Mouse (Mus musculus): ENCODE measurements at regions not wholly inside any gene's neighbourhood (a gene's known extent, or its start where the extent isn't known, plus 50 kb on each side); places are given as distances from the start of the nearest gene placed in this dataset.

DNA sequence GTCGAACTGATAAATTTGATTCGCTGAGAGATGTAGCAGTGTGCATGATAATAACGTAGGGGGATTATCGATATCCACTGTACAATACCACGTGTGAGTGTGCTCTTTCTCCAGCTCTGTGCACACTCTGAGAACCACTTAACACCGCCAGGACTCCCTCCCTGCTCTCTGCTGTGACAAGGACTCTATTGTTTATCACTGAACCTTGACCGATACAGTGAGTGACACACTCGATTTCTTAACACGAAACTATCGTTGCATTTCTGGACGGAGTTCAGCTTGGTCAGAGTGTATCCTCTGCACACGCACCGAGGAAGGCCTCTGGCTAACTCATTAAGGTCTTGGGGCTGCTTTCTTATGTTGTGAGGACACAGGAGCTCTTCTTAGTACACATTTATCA is 190.7 kb downstream of the Gadd45g start:
- H3K27me3 ChIP-seq (ENCODE audit: control insufficient read depth, insufficient read depth, low read length), result no peaks in the 10 kb centered on the region
- H3K36me3 ChIP-seq (ENCODE audit: control insufficient read depth, insufficient read depth, low read length), result no peaks in the 10 kb centered on the region
- 87% methylated on average over 13 of the region's 13 CpGs for whole genome bisulfite sequencing
- TF ChIP-seq CTCF (IDR thresholded peaks at IDR 0.05; ENCODE audit: extremely low read depth, insufficient read depth, insufficient read length, insufficient replicate concordance) (no peak), POLR2A (IDR thresholded peaks at IDR 0.05; ENCODE audit: low read depth, low read length) (no peak)
- no peak for DNase-seq (ENCODE audit: low read depth in 1 of 2, low spot score in 2 of 2)
- H3K27ac ChIP-seq (ENCODE audit: insufficient read depth, low read length), result no peak overlapping the region
- H3K4me3 ChIP-seq (ENCODE audit: extremely low read depth, insufficient read depth, insufficient read length), result no peak overlapping the region
- peaks cover 17% of the 10 kb centered on the region; the same call in 1 of the 2 replicates for H3K4me1 ChIP-seq (ENCODE audit: control insufficient read depth, insufficient read depth, insufficient read length)

DNA sequence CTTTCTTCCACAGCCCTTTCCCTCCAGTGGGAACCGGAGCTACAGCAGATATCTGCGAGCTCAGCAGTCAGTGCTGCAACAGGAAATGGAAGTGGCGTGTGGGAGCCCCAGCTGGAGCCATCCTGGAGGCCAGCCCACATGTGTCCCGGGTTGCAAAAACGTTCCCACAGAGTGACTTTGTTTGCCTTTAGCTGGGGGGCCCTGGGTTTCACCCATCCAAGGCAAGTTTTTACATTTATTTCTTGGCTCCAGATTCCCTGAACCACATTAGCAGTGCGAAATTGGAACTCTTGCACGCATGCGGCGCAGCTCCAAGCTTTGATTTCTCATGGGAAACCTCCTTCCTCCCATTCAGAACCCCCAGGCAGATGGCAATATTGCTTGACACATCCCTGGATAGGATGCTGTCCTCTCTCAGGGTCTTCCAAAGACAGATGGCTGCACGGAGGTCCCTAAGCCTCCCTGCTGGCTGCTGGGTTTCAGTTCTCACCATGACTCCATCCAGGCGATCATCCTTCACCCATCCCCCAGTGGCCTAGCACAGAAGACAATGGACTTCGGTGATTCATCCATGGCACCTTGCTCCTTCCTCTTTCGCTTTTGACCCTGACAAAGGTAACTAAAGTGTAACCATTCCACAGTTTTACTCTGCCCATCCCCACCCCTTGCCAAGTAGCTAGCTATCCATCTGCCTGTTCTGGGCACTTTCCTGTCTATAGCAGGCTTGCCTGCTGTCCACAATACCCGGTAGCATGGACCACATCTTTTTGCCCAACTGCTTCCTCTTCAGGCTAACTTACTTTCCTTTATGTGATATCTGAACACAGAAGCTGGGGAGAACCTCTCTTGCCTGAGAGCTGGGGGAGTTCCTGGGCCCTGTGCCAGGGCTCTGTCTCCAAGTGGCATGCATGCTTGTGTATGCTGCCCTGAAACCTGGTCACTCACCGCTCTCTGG is 195.3 kb downstream of the Gadd45g start:
- no peak for DNase-seq (ENCODE audit: low read depth in 1 of 2, low spot score in 2 of 2)
- 40% methylated on average over 15 of the region's 15 CpGs for WGBS
- H3K27ac ChIP-seq (ENCODE audit: insufficient read depth, low read length), result no peak overlapping the region
- H3K27me3 ChIP-seq (ENCODE audit: control insufficient read depth, insufficient read depth, low read length), result no peaks in the 10 kb centered on the region
- no peaks in the 10 kb centered on the region for H3K36me3 ChIP-seq (ENCODE audit: control insufficient read depth, insufficient read depth, low read length)
- H3K4me1 ChIP-seq (ENCODE audit: control insufficient read depth, insufficient read depth, insufficient read length), result peaks cover 3% of the 10 kb centered on the region; the same call in 1 of the 2 replicates
- H3K4me3 ChIP-seq (ENCODE audit: extremely low read depth, insufficient read depth, insufficient read length), result no peak overlapping the region
- TF ChIP-seq POLR2A (IDR thresholded peaks at IDR 0.05; ENCODE audit: low read depth, low read length) (no peak), CTCF (IDR thresholded peaks at IDR 0.05; ENCODE audit: extremely low read depth, insufficient read depth, insufficient read length, insufficient replicate concordance) (no peak)

DNA sequence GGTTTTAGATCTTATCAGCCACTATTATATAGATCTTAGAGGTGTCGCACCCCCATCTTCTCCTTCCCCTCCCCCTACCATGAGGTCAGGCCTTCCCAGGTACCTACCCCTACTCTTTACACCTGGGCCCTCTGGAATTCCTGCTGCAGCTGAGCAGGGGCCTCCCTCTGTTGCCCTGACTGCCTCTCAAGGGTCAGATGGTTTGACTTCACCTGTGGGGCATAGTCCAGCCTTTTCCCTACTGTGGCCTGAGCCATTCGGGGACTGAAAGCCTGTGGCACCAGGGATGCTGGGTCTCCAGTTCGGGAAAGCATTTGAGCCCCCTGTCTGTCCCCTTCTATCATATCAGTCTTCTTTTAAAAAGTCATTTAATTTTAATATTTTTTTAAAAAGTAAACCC is 196.4 kb downstream of the Gadd45g start:
- TF ChIP-seq CTCF (IDR thresholded peaks at IDR 0.05; ENCODE audit: extremely low read depth, insufficient read depth, insufficient read length, insufficient replicate concordance) (no peak), POLR2A (IDR thresholded peaks at IDR 0.05; ENCODE audit: low read depth, low read length) (no peak)
- no peak for DNase-seq (ENCODE audit: low read depth in 1 of 2, low spot score in 2 of 2)
- Histone ChIP-seq H3K4me3 (ENCODE audit: extremely low read depth, insufficient read depth, insufficient read length) (no peak overlapping the region), H3K27me3 (ENCODE audit: control insufficient read depth, insufficient read depth, low read length) (no peaks in the 10 kb centered on the region), H3K4me1 (ENCODE audit: control insufficient read depth, insufficient read depth, insufficient read length) (peaks cover 3% of the 10 kb centered on the region; the same call in 1 of the 2 replicates), H3K36me3 (ENCODE audit: control insufficient read depth, insufficient read depth, low read length) (no peaks in the 10 kb centered on the region), H3K27ac (ENCODE audit: insufficient read depth, low read length) (no peak overlapping the region)
- WGBS, result 89% methylated on average over 3 of the region's 3 CpGs

DNA sequence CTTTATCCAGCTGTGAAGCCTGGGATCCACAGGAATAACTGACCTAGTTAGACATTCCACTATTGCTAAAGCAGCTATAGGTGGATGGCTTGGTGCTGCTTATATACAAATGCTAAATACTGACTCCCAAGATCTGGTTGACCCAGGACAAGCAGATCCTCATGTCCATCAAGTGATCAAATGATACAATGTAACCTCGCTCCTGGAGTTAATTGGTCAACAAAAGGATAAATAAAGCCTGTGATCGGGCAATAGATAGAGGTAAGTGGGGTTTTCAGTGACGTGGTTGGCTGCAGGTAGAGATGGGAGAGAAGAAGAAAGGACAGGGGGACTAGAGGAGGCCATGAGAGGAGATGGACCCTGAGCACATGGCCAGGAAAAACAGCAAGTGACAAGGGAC is 197.4 kb downstream of the Gadd45g start:
- H3K36me3 ChIP-seq (ENCODE audit: control insufficient read depth, insufficient read depth, low read length), result no peaks in the 10 kb centered on the region
- H3K27me3 ChIP-seq (ENCODE audit: control insufficient read depth, insufficient read depth, low read length), result no peaks in the 10 kb centered on the region
- no peak overlapping the region for H3K27ac ChIP-seq (ENCODE audit: insufficient read depth, low read length)
- TF ChIP-seq CTCF (IDR thresholded peaks at IDR 0.05; ENCODE audit: extremely low read depth, insufficient read depth, insufficient read length, insufficient replicate concordance) (no peak), POLR2A (IDR thresholded peaks at IDR 0.05; ENCODE audit: low read depth, low read length) (no peak)
- 94% methylated on average over 3 of the region's 3 CpGs for WGBS
- peaks cover 3% of the 10 kb centered on the region; the same call in 1 of the 2 replicates for H3K4me1 ChIP-seq (ENCODE audit: control insufficient read depth, insufficient read depth, insufficient read length)
- DNase-seq (ENCODE audit: low read depth in 1 of 2, low spot score in 2 of 2), result no peak
- no peak overlapping the region for H3K4me3 ChIP-seq (ENCODE audit: extremely low read depth, insufficient read depth, insufficient read length)

DNA sequence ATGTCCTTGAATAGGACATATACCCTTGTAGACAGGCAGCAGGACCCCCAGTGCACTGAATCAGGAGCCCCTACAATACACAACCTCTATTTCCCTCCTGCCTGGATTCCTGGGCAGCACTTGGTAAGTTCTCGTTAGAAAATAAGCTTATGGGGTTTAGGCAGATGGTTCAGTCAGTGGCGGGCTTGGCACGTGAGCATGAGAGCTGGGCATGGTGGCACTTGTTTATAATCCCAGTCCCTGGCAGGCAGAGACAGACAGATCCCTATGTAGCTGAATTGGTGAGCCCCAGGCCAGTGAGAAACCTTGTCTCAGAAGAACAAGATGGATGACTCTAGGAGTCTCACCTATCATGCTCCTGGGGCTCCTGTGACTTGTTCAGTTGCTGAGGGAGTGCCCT is 198.9 kb downstream of the Gadd45g start:
- TF ChIP-seq POLR2A (IDR thresholded peaks at IDR 0.05; ENCODE audit: low read depth, low read length) (no peak), CTCF (IDR thresholded peaks at IDR 0.05; ENCODE audit: extremely low read depth, insufficient read depth, insufficient read length, insufficient replicate concordance) (no peak)
- Histone ChIP-seq H3K27ac (ENCODE audit: insufficient read depth, low read length) (no peak overlapping the region), H3K4me3 (ENCODE audit: extremely low read depth, insufficient read depth, insufficient read length) (no peak overlapping the region), H3K4me1 (ENCODE audit: control insufficient read depth, insufficient read depth, insufficient read length) (peaks cover 3% of the 10 kb centered on the region; the same call in 1 of the 2 replicates), H3K36me3 (ENCODE audit: control insufficient read depth, insufficient read depth, low read length) (no peaks in the 10 kb centered on the region), H3K27me3 (ENCODE audit: control insufficient read depth, insufficient read depth, low read length) (no peaks in the 10 kb centered on the region)
- DNase-seq (ENCODE audit: low read depth in 1 of 2, low spot score in 2 of 2), result no peak
- 88% methylated on average over 3 of the region's 3 CpGs for WGBS

DNA sequence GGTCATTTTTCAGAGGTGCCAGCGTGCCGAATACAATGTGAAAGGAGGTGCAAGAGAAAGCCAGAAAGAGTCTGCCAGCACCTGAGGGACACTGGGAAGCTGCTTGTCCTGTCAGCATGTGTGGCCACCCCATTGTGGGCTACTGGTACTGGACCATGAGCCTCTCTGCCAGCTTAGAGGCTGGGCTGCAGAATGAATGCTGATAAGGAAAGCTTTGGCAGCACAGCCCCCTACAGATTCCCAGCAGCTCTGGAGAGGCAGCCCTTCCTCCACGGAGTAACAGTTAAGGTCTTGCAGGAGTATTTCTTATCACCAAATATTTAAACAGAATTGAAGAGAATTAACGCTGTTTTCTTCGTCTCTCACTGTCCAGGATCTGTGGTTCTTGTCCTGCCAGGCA is 199.5 kb downstream of the Gadd45g start:
- 87% methylated on average over 5 of the region's 5 CpGs for WGBS
- Histone ChIP-seq H3K27ac (ENCODE audit: insufficient read depth, low read length) (no peak overlapping the region), H3K36me3 (ENCODE audit: control insufficient read depth, insufficient read depth, low read length) (no peaks in the 10 kb centered on the region), H3K27me3 (ENCODE audit: control insufficient read depth, insufficient read depth, low read length) (no peaks in the 10 kb centered on the region), H3K4me3 (ENCODE audit: extremely low read depth, insufficient read depth, insufficient read length) (no peak overlapping the region), H3K4me1 (ENCODE audit: control insufficient read depth, insufficient read depth, insufficient read length) (peaks cover 3% of the 10 kb centered on the region; the same call in 1 of the 2 replicates)
- DNase-seq (ENCODE audit: low read depth in 1 of 2, low spot score in 2 of 2), result no peak
- TF ChIP-seq CTCF (IDR thresholded peaks at IDR 0.05; ENCODE audit: extremely low read depth, insufficient read depth, insufficient read length, insufficient replicate concordance), result no peak
- no peak for TF ChIP-seq POLR2A (IDR thresholded peaks at IDR 0.05; ENCODE audit: low read depth, low read length)

DNA sequence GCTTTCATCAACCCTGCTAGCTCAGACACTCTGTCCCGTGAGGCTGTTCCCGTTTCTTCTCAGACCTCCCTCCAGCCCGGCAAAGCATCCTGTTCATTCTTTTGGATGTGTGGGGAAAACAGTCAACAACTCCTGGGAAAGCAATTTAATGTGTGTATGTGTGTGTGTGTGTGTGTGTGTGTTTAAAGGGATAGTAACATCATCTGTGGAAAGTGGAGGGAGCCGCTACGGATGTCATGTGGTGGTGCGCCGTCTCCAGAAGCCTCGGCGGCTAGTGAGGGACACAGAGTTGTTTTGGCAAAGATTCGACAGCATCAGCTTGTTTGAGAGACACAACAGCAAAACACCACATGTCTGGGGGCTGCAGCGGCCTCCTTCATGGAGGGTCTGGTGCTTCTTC is 200.2 kb downstream of the Gadd45g start:
- WGBS, result 86% methylated on average over 11 of the region's 11 CpGs
- no peak for DNase-seq (ENCODE audit: low read depth in 1 of 2, low spot score in 2 of 2)

More for the DNA sequence above, 200.2 kb downstream of the Gadd45g start:
- Histone ChIP-seq H3K4me1 (ENCODE audit: control insufficient read depth, insufficient read depth, insufficient read length) (peaks cover 3% of the 10 kb centered on the region; the same call in 1 of the 2 replicates), H3K27ac (ENCODE audit: insufficient read depth, low read length) (no peak overlapping the region), H3K36me3 (ENCODE audit: control insufficient read depth, insufficient read depth, low read length) (no peaks in the 10 kb centered on the region), H3K4me3 (ENCODE audit: extremely low read depth, insufficient read depth, insufficient read length) (no peak overlapping the region), H3K27me3 (ENCODE audit: control insufficient read depth, insufficient read depth, low read length) (no peaks in the 10 kb centered on the region)
- no peak for TF ChIP-seq POLR2A (IDR thresholded peaks at IDR 0.05; ENCODE audit: low read depth, low read length)
- TF ChIP-seq CTCF (IDR thresholded peaks at IDR 0.05; ENCODE audit: extremely low read depth, insufficient read depth, insufficient read length, insufficient replicate concordance), result no peak

Data from spleen, adult 2 months (tissue).